Mouse (Mus musculus) cerebellum, adult 9-11 months (tissue): ENCODE measurements around the gene Krt86.
A peak's percentile ranks its signal among the peaks of the same experiment; 100 is the strongest.
"Not testable (repeated sequence)": the region's sequence is repeated elsewhere in the genome, so short reads cannot be mapped to it uniquely, and the experiment has no call there.

Experiments used
- DNase-seq: peaks from one replicate; pipeline ENCODE4 v3.0.0; 2022

Krt86 gene

GRCm38 (mm10) chr15:101493713-101494112, 20.4 kb downstream of the Krt86 start:
- DNase-seq, result no peak

GRCm38 (mm10) chr15:101494203-101494602, 20.9 kb downstream of the Krt86 start:
- no peak for DNase-seq

GRCm38 (mm10) chr15:101495266-101495665, 22.0 kb downstream of the Krt86 start:
- no peak for DNase-seq

- DNase-seq, result peak; percentile 9
Observed at GRCm38 (mm10) chr15:101497181-101497580, 23.9 kb downstream of the Krt86 start.

- no peak for DNase-seq
Observed at GRCm38 (mm10) chr15:101506896-101507758, 33.8 kb downstream of the Krt86 start.

- DNase-seq, result no peak
Observed at GRCm38 (mm10) chr15:101508247-101508646, 35.0 kb downstream of the Krt86 start.

GRCm38 (mm10) chr15:101517161-101517560, 43.9 kb downstream of the Krt86 start, which contains the start of gene Gm49425:
Gene Gm49425 (minus strand): TSS chr15:101517261.
- DNase-seq, result not testable (repeated sequence)

GRCm38 (mm10) chr15:101519792-101520191, 46.5 kb downstream of the Krt86 start:
- peak; percentile 47 for DNase-seq

GRCm38 (mm10) chr15:101522556-101523232, 49.4 kb downstream of the Krt86 start:
- DNase-seq, result no peak
